Mouse (Mus musculus) forebrain, embryonic 12.5 days (tissue): ENCODE measurements around the gene Rgs8. TPM values are rescaled to one million over a fixed set of nuclear protein-coding genes. Genes with fewer than 3 reads are reported as not detected.

Source experiments
- polyA plus RNA-seq: library from polyadenylated mRNA; unstranded; fragments of >200 nt; fragmentation: Nextera tagmentation; extraction: Ambion mirVana; gene quantifications from 2 replicates; pipeline ENCODE4 v1.2.1, GENCODE M21; 2016

Gene Rgs8
- polyA plus RNA-seq, 1 experiment from 2014 or later = 24.3 TPM

Other genes starting within 250 kb of the Rgs8 start
- gene Shcbp1l, start 227.9 kb upstream of the Rgs8 start, polyA plus RNA-seq = 0.12 and 0.29 TPM in 2 replicates
- gene Dhx9, start 165.4 kb upstream of the Rgs8 start, polyA plus RNA-seq = 51.1 and 58.9 TPM in 2 replicates
- gene Npl, start 103.0 kb upstream of the Rgs8 start, polyA plus RNA-seq = 10.9 and 11.1 TPM in 2 replicates
- 46.6 and 49.3 TPM in 2 replicates for gene Rgs16, start 87.3 kb downstream of the Rgs8 start, polyA plus RNA-seq
- 29.1 and 31.6 TPM in 2 replicates for gene Rnasel, start 96.4 kb downstream of the Rgs8 start, polyA plus RNA-seq
- 0.19 TPM in 1 of 2 replicates, not detected in the other for gene Rgsl1, start 191.1 kb downstream of the Rgs8 start, polyA plus RNA-seq
- gene Teddm1b, start 221.3 kb downstream of the Rgs8 start, polyA plus RNA-seq = 0.57 and 0.60 TPM in 2 replicates
- not detected in 2 replicates for gene Teddm1a, start 238.7 kb downstream of the Rgs8 start, polyA plus RNA-seq
- gene Glul, start 246.9 kb downstream of the Rgs8 start, polyA plus RNA-seq = 108 and 119 TPM in 2 replicates
- 0.79 and 0.85 TPM in 2 replicates for gene Teddm2, start 247.2 kb downstream of the Rgs8 start, polyA plus RNA-seq